Mouse (Mus musculus) 416B (cell line): ENCODE results near the gene Dgcr2.

Experiments used
- DNase-seq: peaks from one replicate; pipeline ENCODE4 v3.0.0; 2011; ENCODE audit warnings: low read depth

The Dgcr2 gene

DNA sequence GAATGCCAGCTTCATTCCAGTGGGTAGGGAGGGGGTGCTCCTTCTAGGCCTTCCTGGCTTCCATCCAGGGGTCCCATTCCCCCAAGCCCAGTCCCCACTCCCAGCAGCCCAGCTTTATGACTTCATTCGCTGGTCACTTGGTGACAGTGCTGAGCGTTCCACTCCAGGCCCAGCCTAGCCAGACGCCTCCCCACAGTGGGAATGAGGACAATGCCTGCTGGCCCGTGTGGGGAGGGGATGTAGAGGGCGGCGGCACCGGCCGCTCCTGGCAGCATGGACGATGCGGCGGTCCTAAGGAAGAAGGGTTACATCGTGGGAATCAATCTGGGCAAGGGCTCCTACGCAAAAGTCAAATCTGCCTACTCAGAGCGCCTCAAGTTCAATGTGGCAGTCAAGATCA, at the start of gene Dgcr2, which contains the start of gene Tssk2:
Gene Dgcr2 (minus strand): TSS at position 101 of the 400 bp plus-strand sequence.
Gene Tssk2 (plus strand): TSS at position 176 of the 400 bp plus-strand sequence.
- no peak for DNase-seq

DNA sequence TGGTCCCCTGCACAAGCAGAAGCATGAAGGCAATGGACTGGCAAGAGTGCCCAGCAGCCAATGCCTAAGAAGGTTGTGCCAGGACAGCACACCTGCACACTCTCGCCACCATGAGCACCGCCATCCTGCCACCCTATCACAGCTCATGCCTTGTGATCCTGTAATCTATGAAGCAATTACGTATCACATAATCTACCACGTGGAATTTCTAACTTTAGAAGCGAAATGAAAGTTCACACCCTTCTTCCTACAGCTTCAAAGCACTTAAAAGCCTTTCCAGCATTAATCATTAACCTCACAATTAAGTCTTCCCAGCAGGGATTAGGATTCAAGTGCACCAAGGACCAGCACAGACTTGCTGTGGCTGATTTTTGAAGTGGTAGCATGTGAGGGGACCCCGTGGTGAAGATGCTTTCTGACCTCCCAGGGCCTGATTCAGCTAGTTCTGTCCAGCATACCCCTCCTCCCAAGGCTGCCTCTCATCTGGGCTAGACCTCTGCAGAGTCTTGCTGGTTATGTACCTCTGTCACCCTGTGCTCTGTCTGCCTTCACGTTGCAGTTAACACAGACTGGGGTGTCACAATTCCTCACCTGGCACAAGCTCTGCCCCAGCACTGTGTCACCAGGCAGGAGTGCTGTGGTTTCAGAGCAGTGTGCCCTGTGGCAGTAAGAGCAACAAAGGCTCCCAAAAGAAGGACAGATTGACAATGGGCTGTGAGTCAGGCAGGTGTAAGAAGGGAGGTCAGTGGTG, 46.9 kb upstream of the Dgcr2 start:
- no peak for DNase-seq

DNA sequence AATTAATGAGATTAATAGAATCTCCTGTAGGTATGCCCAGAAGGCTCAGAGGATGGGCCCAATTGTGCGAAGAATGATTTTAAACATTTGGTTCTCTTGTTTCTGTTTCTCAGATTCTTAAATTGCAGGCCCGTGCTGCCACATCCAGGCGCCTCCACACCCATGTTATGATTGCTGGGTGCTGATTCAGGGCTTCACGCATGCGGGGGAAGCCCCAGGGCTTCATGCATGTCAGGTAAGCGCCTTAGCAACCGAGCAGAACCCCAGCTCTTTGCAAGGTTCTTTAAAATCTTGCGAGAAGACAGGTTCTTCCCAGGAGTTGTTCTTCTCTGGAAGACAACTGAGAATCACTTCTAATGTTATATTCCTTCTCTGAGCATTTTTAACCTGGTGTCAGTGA, 45.1 kb upstream of the Dgcr2 start:
- DNase-seq, result no peak

DNA sequence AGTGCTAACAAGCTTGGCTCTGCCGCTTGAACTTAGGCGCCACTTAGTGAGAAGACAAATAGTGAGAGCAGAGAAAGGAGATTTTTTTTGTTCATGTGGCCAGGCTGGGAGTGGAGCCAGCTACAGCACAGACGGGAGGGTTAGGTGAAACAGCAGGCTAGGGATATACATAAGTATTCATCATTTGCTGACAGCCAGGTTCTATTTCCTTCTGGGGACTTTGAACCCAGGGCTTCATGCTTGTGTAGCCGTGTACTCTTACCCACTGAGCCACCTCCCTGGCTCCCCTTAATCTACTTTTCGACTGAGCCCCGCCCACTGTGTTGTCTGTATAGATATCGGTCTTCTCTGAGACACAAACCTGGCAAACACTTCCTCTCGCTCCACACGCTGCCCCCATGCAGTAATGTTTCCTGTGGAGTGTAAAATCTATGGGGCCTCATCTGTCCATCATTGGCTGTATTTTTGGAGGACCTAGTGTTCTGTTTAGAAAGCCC, 40.9 kb upstream of the Dgcr2 start:
- DNase-seq, result peak; percentile 66

DNA sequence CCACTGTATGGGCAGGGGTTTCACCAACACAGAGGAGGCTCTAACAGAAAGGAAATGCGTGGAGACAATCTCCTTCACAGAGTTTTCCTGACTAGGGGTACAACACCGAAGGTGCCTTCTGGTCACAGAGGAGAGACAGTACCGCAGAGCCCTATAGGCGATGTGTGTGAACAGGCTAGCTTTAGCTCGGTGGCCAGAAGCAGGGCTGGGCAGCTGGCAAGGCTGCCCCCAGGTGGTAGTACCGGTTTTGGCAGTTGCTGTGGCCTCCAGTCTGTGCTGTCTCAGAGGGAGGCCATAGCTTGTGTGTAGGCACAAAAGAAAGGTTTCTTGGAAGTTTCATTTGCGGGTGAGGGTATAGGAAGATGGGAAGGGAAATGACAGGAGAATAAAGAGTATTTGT, 40.5 kb upstream of the Dgcr2 start:
- DNase-seq, result peak; percentile 91

DNA sequence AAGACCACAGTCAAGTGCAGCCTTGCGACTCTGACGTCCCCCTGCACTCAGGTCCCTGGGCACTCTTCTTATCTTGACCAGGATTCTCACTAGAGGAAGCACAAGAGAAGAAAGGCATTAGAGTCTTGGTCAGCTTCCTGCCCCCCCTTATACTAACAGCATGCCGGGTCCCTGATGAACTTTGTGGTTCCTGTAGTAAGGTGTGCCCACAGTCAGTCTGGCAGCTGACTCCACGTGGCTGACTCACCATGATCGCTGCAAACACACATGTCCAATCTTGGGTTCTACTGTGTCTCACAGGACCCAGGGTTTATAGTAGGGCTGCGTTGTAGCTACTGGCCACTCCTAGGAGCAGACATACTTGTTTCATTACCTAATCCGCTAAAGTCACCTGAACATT, 39.8 kb upstream of the Dgcr2 start:
- peak; percentile 91 for DNase-seq

DNA sequence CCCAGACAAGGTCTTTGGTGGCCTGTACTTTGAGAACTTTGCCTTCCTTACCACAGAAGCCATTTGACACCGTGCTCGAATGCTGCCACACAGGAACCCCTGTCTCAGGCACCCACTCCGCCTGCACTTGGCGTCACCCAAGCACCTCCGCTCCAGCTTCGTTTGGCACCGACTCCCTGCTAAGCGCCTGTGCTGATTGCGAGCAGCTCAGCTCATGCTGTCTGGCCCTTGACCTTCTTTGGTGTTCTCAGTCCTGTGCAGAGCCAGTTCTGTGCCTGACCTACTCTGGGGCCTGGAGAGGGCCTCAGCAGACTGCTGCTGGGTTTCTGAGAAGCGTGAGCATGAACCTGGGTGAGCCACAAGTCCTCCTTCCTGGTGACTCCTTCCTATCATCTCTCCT, 38.4 kb upstream of the Dgcr2 start:
- peak; percentile 25 for DNase-seq

DNA sequence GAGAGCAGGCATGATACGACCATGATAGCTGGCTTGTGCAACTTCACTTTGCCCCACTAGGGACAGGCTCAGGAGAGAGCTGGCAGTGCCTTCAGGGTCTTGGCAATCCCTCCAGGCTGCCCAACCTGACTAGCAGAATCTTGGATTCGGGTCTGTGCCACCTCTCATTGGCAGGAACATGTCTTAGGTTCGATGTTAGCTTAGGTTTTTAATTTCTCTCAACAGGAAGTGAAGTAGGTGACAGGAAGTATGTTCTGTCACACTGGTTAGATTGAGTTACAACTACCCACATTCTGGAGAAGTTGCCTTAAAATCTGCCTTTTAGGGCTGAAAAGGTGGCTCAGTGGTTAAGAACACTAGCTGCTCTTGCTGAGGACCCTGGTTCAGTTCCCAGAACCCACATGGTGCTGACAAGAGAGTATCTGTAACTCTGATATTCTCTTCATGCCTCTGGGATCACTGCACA, 36.1 kb upstream of the Dgcr2 start:
- peak; percentile 60 for DNase-seq

DNA sequence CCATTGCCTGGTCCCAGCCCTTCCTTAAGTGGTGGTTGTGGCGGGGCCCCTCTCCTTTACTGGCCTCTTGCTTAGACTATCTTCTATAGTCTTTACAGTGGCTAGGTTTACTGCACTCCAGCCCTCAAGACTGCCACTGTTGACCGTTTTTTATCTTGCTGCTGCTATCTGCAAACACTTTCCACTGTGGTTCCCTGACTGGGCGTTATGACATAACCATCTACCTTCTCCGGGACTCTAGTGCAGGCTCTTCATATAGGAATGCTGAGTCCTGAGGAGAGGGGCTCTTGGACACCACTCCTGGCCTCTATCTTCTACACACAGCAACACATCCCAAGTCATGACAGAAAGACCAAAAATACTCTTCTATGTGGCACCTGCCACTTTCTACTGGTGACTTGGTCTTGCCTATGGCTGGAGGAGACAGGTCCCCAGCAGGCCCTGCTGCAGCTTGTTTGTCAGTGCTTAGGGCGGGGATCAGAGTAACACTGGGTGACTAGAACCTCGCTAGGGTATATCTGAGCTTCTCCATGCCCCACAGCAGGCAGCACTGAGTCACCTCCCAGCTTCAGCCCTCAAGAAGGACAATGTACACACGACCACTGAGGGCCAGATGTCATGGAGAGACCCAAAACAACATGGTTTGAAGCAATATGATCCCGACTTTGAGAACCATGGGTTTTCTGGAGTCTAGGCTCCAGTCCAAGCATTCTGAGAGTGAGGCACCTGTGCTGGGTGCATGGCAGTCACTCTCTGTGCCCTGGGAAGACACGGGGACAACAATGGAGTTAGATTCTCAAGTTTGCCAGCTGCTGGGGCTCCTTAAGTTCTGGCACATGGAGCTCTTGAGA, 35.5 kb upstream of the Dgcr2 start:
- no peak for DNase-seq

DNA sequence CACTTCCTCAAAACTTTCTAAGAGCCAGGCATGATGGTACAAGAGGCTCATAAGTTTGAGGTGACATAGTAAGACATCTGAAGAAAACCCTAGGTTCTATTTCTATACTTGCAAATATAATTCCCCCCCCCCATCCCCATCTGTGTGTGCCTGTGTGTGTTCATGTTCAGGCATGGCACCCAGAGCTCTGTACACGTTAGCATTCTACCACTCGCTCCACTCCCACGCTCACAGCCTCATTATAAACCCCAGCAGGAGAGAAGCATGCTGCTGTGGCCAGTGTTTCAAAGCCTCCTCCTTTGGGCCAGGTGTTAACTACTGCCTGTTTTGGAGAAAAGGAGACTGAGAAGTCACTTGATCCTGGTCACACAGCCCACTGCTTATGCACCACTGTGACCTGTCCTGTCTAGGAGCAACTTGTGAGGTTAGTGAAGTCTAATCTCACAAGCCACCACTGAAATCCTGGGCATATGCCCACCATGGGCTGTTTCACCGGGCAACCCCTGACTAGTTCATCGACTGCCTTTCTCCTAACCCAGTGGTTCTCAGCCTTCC, 33.6 kb upstream of the Dgcr2 start:
- DNase-seq, result no peak

DNA sequence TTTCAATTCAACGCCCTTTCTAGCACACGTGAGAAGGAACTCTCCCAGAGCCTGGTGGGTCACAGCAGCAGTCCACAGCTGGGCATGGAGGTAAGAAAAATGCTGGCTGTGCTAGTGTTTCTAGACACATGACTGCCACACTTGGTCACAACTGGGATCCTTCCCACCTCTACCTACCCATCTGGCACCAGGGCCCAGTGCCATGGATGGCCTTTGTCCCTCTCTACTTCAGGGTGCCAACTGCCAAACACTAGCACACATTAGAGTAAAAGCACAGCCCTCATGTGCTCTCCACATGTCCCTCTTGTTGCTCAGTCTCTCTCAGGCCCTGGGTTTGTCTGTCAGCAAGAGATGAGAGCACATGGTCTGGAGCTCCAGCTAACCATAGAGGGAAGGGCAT, 31.3 kb upstream of the Dgcr2 start:
- DNase-seq, result no peak

DNA sequence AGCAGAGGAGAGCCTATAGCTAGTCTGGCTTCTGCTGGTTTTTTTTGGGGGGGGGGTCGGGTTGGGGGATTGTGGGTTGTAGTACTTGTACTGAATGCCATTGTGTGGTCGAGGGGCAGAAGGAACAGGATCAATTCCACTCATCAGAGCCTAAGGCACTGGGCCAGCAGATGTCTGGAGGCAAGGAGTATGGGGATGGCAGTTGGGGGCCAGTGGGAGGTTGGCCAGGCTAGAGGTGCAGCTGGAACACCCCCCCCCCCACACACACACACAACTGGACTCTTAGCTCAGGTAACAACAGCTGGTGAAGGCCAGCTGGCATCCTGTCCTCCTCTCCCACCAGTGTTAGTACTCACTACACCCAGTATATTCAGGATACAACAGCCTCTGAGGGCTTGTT, 30.8 kb upstream of the Dgcr2 start:
- no peak for DNase-seq

DNA sequence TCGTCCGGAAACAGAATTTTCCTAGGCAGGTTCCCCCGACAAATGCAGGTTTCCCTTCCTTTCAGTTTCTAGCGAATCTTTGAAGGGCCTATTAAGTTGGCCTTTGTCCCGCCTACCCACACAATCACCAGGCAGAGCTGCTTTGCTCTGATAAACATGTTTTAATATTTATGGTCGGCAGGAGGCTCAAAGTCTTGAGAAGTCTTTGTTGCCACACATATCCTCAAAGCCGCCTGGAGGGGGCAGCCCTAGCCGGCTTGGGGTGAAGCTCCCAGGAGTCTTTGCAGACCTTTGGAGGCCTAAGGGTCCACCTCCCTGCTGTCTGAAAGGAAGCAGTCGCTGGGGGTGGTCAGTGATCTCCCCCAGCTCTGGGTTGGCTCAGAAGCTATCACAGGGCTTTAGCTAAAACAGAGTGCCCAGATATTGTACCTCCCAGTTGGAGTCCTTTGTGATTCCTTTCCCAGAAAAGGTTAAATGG, 30.3 kb upstream of the Dgcr2 start:
- peak; percentile 96 for DNase-seq

DNA sequence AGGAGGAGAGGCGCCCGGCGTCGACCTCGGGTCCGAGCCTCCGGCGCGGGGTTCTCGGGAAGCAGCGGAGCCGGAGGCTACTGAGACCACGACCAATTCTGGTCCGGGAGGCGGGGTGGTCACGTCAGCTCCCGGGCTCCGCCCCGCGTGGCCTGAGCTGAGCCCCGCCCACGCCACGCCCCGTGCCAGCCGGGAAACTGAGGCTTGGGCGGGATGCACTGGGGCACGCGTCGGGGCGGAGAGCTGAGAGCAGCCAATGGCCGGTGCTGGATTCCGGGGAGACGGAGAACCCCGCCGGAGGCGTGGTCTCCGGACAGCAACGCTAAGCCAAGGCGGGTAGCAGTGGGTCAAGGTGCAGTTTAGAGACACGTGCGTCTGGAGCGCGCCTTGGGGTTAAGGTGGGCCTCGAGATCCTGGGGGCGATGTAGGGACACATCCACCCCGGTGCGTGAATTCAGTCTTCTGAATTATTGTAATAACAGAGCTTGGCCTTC, 29.8 kb upstream of the Dgcr2 start, which contains the start of gene Slc25a1:
Gene Slc25a1 (minus strand): TSS at position 133 of the 494 bp plus-strand sequence.
- peak; percentile 93 for DNase-seq

DNA sequence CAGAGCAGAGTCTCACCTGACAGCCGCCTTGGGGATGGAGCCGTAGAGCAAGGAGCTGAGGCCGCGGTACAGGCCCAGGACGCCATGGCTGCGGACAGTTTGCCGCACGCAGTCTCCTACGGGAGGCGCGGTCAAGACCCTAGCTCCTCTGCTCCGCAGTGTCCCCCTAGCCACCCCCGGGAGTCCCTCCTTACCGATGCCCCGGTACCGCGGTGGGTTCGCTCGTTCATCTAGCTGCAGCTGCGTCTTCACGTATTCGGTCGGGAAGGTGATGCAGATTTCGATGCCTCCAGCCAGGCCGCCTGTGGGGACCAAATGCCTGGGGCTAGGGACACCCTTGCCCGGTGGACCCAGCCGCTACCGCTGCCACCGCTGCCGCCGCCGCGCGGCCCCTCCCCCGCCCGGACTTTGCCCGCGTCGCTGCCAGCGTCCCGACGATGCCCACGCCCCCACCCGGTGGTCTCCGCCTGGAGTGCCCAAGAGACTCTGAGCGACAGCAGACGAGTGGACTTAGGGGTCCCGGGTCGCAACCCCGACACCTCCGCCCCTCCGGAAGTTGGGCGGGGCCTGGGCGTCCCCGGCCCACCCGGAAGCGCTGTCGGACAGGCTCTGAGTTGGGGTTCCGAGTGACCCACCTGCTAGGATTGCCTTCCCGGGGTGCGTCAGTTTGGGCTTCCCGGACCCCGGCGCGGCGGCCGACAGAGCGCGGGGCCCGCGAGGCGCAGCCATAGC, 29.2 kb upstream of the Dgcr2 start:
- no peak for DNase-seq

DNA sequence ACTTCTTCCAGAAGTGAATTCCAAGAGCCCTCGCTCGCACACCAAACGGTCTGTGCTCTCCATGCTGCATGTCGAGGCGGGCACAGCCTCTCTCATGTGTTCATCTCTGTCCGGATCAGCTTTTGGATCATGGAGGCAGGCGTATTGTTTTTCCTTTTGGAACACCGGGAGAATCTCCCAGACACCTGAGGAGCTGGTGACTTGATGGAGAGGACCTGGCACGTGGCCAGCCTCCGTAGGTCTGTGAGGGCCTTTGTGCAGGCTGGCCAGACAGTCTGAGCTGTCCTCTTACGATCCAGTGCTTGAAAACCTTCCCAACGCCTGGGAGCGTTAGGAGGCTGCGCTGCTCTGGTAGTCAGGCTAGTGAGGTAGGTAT, 23.8 kb upstream of the Dgcr2 start:
- DNase-seq, result no peak

DNA sequence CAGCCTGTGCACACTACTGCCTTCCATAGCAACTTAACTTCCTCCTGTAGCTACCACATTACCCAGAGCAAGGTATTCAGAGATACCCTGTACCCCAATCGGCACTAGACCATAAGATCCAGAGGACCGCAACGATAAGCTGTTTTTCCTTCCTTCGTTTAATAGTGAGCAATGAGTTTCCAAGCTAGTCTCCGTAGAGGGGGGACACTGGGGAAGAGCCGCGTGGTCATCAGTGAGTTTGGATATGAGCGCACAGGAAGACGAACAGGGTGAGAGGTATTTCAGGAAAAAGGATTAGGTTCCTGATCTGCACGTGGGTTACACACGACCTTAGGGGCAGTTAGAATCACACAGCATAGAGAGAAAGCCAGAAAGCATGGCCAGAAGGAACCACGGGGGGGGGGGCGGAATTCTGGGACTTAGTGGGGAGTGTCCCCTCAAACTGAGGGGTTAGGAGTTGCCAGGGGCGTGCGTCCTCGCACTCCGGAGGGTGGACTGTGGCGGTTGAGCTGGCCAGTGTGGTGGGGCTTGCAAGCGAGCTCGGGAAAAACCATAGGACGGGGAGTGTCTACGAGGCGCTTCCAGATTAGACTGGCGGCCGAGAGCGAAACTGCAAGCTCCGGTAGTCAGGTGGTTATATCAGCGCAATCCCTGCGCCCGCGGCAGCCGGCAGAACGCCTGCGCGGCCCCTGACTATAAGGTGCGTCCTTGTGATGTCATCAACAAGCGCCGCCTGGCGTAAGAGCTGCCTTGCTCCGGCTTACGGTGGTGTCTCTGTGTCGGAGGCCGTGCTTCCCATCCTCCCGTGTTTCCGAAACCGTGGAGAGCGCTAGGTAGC, 23.2 kb upstream of the Dgcr2 start:
- peak; percentile 99 for DNase-seq

DNA sequence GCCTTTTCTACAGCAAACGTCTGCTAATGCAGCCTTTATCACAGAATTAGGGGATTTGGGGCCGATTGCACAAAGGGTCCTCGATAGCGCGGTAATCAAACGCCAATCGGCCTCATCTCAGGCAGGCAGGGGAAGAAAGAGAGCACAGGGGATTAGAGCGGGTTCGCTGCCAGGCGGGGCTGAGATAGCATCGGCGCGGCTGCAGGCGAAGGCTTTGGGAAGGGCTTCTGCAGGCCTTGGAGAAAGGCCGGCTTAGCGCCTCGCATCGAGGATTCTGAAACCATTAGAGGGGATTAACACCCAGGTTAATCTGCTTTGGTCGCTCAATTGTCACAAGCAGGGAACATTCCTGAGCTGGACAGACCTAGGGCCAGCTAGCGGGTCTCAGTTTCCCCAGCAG, 22.2 kb upstream of the Dgcr2 start:
- DNase-seq, result no peak

DNA sequence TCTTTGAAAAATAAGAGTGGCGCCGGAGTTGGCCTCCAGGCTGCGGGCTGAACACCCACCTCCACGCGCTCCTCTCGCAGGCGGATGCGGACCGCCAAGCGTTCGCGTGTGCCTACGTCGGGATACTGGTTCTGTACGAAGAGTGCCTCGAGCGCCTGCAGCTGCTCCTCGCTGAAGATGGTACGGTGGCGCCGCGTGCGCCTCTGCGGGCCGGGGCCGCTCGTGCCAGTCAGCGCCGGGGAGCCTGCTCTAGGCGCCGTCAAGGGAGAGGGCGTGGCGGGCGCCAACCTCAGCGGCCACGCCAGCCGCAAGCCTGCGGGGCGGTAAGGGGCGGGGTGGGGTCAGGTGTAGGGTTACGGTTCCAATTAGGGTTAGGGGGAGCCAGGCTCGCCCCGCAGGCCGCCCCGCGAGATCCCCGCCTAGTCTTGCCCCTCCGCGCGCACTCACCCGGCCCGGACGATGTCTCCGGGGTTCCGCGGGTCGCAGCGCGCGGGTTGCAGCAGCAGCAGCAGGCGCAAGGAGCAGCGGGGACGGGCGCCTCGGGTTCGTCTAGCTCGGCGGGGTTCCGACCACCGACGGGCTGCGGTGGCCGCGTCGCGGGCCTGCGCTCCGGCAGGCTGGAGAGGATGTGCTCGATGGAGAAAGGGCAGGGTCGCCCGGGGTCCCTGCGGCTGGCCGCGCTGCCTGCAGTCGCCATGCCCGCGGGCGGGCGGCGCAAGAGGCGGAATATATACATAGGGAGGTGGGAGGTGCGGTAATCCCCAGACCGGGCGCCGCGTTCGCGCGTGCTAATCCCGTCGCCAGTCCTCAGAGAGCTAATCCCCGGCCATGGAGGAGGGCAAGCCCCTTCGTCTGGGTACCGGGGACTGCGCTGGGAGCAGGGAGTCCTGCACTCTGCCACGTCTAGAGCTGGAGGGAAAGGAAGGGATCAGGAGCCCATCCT, 16.2 kb upstream of the Dgcr2 start, which contains the start of gene Gsc2:
Gene Gsc2 (minus strand): TSS at position 753 of the 943 bp plus-strand sequence.
- DNase-seq, result no peak
